Mouse (Mus musculus) olfactory bulb, adult 2 months (tissue): ENCODE data around the gene Noxa1.

Experiments
- CTCF ChIP-seq: fragments of 200-500 bp; IDR thresholded peaks from 2 replicates; pipeline ENCODE4 v1.5.1; 2012; ENCODE audit warnings: low read depth, mild to moderate bottlenecking, low read length, moderate library complexity; ENCODE audit not compliant: insufficient read depth
- POLR2A ChIP-seq: fragments of 200-500 bp; IDR thresholded peaks from 2 replicates; pipeline ENCODE4 v1.6.1; 2012; ENCODE audit warnings: mild to moderate bottlenecking, low read depth, low read length, moderate library complexity; ENCODE audit not compliant: insufficient read depth

- TF ChIP-seq CTCF (no peak), POLR2A (no peak)
These were observed 28.6 kb upstream of the Noxa1 start for GRCm38 (mm10) chr2:25123527-25123926.
